Mouse (Mus musculus): ENCODE measurements around the gene Palm2.

The Palm2 gene

DNA sequence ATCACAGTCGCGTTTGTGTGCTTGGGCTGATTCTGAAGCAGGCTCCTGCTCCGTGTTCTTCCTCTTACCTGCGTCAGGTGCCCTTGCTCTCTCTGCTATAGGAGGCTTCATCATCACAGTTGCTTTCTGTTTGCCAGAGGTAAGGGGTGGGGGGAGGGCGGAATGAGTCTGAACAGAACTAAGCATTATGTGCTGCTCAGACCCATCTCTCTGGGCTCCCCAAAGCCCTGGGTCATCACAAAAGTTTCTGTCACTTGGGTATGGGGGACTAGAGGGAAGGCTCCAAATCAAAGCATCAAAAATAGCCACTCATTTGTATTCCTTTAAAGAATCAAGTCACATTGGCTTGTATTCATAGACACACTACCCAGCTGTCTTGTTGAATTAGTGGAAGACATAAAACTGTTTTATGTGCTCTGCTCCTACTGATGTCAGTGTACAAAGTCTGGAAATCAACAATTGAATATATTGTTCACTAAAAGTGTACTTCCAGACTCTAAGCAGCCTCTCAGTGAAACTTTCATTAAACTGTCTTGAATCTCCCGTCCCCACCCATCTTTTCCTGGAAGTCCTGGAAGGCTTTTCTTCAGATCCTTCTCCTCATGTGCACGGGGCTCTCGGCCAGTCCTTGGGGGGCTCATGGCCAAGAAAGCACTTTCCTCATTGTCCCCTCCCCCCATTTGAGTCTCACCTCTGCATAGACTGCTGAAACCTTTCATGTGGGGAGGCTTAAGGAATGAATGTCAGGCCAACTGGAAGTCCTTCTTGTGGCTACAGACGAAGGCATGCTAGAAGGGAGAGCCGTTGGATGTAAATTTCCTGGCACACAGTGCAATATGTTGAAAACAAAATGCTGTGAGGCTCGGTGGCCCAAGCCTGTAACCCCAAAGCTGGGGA, 269.8 kb downstream of the Palm2 start:
- no peak for ATAC-seq (ENCODE audit: low TSS enrichment)

- no peak for ATAC-seq (ENCODE audit: low TSS enrichment)
Observed at GRCm38 (mm10) chr4:57704575-57704974, 270.5 kb downstream of the Palm2 start.

GRCm38 (mm10) chr4:57715849-57716248, 281.8 kb downstream of the Palm2 start:
- ATAC-seq (ENCODE audit: low TSS enrichment), result no peak

DNA sequence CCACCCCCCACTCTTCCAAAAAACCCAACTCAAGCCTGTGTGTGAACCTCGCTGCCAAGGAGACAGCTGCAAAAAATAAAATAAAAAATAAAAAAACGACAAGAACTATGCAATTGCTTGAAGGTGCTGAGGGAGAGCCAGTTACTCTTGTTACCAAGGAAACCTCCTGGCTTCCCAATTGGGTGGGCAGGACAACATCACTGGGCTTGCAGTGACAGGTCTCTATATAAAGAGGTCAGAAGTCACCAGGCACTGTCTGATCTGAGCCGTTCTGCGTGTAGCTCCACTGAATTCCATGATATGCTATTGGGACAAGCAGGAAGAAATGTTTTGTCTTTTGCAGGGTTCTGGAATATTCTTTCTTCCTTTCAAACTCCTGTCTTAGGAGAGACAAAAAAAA, 282.7 kb downstream of the Palm2 start:
- 0 out of 2 replicates have a peak, but pooled peaks have one; percentile 32 for ATAC-seq (ENCODE audit: low TSS enrichment)

- ATAC-seq (ENCODE audit: low TSS enrichment), result no peak
Observed at GRCm38 (mm10) chr4:57717354-57717753, 283.3 kb downstream of the Palm2 start, which contains the start of gene Akap2. TSS of gene Akap2 (plus strand) at chr4:57717657.

DNA sequence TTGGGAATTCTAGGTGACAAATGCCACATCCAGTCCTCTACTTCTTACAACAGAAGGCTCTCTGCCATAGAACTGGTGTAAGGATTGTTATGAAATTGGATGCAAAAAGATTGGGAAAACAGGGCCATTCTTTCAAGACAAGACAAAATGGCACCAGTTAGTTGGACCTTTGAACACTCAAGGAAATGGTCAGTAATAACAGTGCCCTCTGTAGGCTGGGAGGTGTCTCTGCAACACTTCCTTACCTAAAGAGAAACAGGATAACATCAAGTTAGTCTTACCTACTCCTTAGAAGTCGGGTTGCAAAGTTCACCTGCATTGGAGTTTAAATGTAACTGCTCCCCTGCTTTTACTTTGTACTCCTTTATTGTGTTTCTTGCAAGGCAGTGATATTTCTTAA, 285.3 kb downstream of the Palm2 start:
- no peak for ATAC-seq (ENCODE audit: low TSS enrichment)

DNA sequence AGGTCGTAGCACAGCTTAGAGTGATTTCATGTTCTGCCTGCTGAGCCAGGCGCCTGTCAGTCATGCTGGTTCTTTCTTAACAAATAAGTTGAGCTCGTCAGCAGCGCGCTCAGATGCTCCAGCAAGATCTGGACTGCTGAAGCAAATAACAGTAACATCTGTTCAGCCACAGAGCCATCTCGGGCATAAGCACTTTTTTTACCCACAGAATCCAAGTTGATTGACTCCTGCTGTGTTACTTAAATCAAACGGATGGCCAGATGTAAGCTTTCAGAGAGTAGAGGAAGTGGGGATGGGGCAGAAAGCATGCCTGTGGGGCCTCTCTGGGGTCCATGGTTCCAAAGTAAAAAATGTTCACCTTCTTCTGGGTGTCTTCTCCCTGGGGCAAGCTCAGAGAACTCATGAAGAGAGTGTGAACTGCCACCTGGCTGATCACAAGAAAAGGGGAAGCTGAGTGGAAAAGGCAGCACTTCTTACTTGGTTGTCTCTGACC, 286.9 kb downstream of the Palm2 start:
- 0 out of 2 replicates have a peak, but pooled peaks have one; percentile 7 for ATAC-seq (ENCODE audit: low TSS enrichment)

DNA sequence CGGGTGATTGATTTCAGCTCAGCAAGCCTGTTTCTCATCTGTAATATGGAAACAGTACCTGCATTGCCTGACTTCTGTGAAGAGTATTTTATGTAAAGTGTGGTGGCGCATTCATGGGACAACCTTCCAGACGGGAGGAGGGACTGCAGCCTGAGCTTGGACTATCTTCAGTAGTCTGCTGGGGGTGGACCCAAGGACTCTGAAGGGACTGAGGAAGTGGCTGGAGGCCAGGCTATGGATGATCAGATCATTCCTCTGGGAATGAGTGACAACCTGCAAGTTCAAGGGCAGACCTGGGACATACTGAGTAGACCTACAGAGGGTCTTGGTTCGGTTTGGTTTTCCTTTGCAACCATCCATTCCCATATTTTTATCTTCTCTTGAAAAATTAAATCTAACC, 288.2 kb downstream of the Palm2 start:
- no peak for ATAC-seq (ENCODE audit: low TSS enrichment)

- no peak for ATAC-seq (ENCODE audit: low TSS enrichment)
Observed at GRCm38 (mm10) chr4:57723659-57724058, 289.6 kb downstream of the Palm2 start.

DNA sequence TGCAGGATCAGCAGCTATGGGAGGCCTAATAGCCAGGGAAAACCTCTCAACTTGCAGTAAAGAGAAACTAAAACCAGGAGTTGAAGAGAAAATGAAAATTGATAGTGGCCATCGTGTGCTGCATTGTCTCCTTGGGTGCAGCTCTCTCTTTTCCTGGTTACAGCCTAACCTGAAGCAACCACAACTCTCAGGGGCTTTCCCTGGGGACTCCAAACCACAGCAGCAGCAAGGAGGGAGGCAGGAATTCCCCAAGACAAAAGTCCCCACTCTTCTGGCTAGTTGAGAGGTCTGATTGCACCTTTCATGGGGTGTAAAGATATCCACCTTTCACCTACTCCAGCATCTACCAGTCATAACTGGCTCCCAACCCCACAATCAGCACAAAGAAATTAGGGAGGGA, 291.5 kb downstream of the Palm2 start:
- ATAC-seq (ENCODE audit: low TSS enrichment), result no peak

GRCm38 (mm10) chr4:57728611-57729183, 294.6 kb downstream of the Palm2 start:
- ATAC-seq (ENCODE audit: low TSS enrichment), result no peak

DNA sequence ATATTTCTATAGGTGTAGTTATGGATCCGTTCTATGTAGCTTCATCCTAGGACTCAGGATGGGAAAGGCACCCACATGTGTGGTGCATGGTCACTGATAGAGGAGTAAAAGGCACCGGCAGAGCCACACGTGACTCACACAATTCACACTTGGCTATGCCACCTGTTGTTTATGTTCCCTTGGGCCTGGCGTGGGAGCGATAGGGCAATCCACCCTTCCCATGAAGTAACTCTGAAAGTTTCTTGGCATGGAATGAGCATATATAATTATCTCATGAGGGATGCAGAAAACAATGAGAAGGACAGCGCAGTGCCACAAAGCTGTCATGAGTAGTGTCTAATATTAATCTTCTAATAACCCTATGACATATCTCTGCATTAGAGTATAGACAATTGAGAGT, 296.0 kb downstream of the Palm2 start:
- no peak for ATAC-seq (ENCODE audit: low TSS enrichment)

- no peak for ATAC-seq (ENCODE audit: low TSS enrichment)
Observed at GRCm38 (mm10) chr4:57730801-57731598, 297.0 kb downstream of the Palm2 start.

DNA sequence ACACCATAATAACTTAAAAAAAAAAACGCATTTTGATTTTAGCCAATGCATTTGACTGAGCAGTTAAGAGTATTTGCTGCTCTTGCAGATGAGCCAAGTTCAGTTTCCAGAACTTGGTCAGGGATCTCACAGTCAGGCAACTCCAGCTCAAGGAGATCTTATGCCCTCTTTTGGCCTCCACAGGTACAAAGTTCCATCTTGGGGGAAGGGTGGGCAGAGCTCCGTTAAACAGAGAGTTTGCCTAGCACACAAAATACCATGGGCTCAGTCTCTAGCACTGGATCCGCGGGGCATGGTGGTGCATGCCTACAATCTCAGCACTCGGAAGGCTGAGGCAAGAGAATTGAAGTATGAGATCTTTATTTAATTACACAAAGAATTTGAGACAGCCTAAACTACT, 298.3 kb downstream of the Palm2 start:
- no peak for ATAC-seq (ENCODE audit: low TSS enrichment)

DNA sequence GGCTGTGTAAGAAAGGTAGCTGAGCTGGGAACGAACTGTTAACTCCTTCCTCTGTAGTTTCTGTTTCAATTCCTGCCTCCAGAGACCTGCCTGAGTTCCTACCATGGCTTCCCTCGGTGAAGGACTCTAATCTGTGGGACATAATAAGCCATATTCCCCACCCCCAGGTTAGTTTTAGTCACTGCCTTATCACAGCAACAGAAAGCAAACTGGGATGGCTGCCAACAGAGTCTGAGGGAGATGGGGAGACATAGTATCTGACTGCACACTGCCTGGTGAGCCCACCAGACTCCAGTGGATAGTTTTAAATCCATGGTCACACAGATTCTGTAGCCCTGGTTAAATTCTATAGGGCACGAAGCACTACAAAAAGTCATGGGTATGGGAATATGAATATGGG, 299.4 kb downstream of the Palm2 start:
- no peak for ATAC-seq (ENCODE audit: low TSS enrichment)

DNA sequence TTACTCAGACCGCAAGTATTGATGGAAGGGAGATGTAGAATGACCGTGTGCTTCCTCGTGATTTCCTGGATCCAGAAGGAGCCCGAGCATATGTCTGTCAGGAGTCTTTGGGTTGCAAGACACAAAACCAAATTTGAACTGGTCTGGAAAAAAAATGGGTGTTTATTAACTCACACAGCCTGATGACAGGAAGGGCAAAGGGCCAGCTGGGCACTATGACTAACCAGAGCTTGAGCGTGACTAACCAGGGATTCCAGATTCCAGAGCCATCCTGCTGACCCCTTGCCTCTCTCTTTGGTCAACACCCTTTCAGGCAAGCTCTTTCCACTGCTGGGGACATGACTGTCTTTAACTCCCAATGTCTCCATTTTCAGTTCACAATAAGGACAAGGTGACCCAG, 301.4 kb downstream of the Palm2 start:
- ATAC-seq (ENCODE audit: low TSS enrichment), result no peak

DNA sequence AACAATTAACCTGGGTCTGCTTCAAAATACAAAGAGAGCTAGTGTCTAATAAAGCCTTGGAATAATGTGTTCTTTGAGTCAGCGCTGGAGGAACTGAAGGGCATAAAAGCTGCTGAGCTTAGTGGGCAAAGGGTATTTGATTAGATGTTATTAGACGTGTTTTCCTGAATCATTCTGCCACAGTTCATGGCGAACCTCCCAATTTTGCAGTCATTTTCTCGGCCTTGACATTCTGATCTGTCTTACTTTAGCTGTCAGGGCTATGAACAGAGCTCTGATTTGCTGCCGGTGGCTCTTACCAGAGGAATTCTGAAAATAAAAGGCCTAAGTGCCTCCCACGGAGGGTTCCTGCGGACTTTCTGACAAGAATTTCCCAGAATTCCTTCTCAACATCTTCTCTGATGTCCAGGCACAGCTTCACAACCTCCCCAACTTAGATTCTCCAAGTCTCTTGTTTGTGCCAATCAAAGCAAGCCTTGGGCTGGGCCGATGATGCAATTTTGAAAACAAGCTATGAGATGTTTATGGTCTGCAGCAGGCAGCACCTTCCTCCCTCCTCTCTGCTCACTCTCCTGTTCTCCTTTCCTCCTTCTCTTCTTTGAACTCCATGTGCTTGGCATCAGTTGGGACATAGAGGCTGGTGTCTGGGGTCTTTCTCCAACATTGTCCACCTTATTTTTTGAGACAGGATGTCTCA, 305.0 kb downstream of the Palm2 start:
- no peak for ATAC-seq (ENCODE audit: low TSS enrichment)

DNA sequence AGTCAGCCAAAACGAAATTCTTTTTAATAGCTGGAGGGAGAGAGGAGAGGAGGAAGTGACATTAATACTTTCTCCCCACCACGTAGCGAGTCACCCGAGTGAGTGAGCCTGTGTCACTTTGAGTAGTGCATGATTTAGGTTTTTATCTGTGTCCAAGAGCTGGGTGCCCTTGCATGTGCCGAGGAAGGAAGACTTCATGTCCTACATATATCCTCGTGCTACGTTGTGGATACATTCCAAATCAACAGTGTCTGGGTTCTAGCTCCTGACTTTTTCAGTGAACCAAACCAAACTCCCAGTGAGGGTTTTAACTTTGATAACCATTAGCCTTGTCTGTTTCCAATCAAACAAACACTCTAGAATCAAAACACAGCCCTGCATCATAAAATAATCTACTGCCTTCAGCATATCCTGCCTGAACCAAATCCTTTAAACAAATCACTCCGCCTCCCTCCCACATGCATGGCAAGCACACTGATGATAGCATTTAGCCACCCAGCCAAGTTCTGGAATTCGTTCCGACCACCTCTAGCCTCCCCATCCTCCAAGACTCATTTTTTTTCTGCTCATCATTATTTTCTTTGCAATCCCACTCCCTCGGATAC, 309.4 kb downstream of the Palm2 start:
- ATAC-seq (ENCODE audit: low TSS enrichment), result no peak

- ATAC-seq (ENCODE audit: low TSS enrichment), result no peak
Observed at GRCm38 (mm10) chr4:57750651-57751050, 316.6 kb downstream of the Palm2 start.

DNA sequence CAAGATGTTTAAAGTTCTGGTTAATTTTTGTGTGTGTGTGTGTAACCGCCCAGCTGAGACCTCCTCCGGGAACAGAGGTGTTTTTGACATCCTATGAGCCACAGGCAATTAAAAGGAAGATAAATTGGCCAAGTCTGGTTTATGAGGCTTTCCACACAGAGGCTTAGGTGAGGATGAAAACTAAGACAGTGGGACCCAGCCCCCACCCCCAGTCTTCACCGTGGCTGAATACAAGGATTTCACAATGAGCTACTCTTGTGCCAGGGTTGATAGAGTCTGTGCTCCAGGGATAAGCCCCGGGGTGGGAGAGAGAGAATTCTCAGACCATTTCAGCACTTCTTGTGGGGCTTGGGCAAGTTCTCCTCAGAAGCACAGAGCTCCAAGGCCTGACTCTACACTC, 317.0 kb downstream of the Palm2 start:
- no peak for ATAC-seq (ENCODE audit: low TSS enrichment)

- ATAC-seq (ENCODE audit: low TSS enrichment), result no peak
Observed at GRCm38 (mm10) chr4:57751566-57751965, 317.5 kb downstream of the Palm2 start.

All from frontal cortex, adult (tissue).